Mouse (Mus musculus) embryonic fibroblast, embryonic 13.5 days (primary cell): ENCODE data around the gene Actc1.

Experiments used
- CTCF ChIP-seq: IDR thresholded peaks from 2 replicates; pipeline ENCODE4 v1.5.1; 2011; ENCODE audit warnings: mild to moderate bottlenecking, control low read depth, low read length, moderate library complexity, borderline replicate concordance; ENCODE audit not compliant: insufficient read depth
- POLR2A ChIP-seq: IDR thresholded peaks from 2 replicates; pipeline ENCODE4 v1.6.1; 2011; ENCODE audit warnings: low read depth, mild to moderate bottlenecking, control low read depth, low read length, moderate library complexity

DNA sequence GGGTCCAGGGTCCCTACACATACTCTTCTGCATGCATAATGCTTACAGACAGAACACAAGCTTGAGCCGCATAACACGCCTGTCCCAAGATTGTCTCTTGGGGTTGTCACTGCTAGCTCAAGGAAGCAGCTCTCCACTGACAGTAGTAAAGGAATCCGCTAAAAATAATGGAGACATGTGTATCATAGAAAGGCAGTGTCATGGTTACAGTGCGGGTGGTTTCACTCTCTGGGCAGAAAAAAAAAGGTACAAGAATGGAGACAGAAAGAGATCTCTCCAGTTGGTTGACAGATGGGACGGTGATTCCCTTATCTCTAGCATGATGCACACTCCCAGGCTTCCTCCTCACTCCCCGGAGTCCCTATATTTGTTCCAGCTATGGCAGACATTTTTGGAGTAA, 38.5 kb downstream of the Actc1 start:
- TF ChIP-seq CTCF: no peak
- TF ChIP-seq POLR2A: no peak
